In the genomic region with DNA sequence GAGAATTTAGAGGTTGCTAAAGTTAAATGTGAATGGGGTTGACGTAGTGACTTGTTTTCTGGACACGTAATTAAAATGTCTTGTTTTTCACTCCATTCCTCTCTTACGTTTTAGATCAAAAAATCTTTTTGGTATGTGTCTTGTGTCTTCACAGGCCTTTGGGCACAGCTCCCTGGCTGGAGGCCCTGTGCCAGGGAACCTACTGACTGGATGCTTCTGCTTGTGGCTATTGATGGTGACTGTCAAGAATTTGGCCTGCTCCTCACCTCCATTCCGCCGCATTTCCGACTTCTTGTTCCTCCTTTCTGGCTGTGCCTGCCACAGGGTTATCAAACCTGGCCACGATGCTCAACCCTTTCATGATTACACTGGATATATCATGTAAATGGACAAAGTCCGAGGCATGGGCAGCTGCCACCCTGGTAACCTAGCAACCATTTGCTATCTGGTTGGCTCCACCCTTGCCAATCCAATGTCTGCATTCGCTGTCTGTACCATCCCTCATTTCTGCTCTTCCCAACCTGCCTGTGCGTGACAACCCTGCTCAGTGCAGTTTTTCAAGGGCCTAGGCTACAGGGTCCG, we compare ENCODE assay signal across 18 mouse cellular contexts. TPM values are rescaled to one million over a fixed set of nuclear protein-coding genes. Genes with fewer than 3 reads are reported as not detected.
DNase-seq lines count a peak whose midpoint lies in the region; ATAC-seq lines count a peak whose summit lies in the region.
"Had no signal": no experiment of that assay in that cellular context is flagged by ENCODE, and none has a peak within 500 bp of the region (broad histone marks: within the 10 kb centered on the region; RNA-seq: fewer than 3 reads in every experiment).

No protein-coding gene starts in this region.

- no peak overlapping the region for H3K4me2 ChIP-seq in heart, embryonic 11.5 days
- no peak overlapping the region for H3K4me2 ChIP-seq in neural tube, embryonic 14.5 days (ENCODE audit: low read depth, low read length)
- H3K4me2 ChIP-seq in neural tube, embryonic 15.5 days, result no peak overlapping the region
- H3K4me2 ChIP-seq in stomach, embryonic 14.5 days (replicated peaks; ENCODE audit: low read depth, low read length), result no peak overlapping the region
- H3K4me2 ChIP-seq: forebrain, embryonic 15.5 days; heart, embryonic 15.5 days; lung, embryonic 14.5 days had no signal

- no peak overlapping the region for H3K4me3 ChIP-seq in heart, embryonic 10.5 days
- H3K4me3 ChIP-seq in heart, embryonic 11.5 days (ENCODE audit: low read depth, low read length), result no peak overlapping the region
- no peak overlapping the region for H3K4me3 ChIP-seq in neural tube, embryonic 14.5 days (ENCODE audit: low read depth, low read length)
- H3K4me3 ChIP-seq in neural tube, embryonic 15.5 days (replicated peaks), result no peak overlapping the region
- no peak overlapping the region for H3K4me3 ChIP-seq in stomach, embryonic 14.5 days (ENCODE audit: low read depth, low read length)
- H3K4me3 ChIP-seq: forebrain, embryonic 15.5 days; heart, embryonic 15.5 days; megakaryocyte, embryonic 14.5 days; myocyte had no signal

- H3K9ac ChIP-seq in heart, embryonic 11.5 days (ENCODE audit: low read depth, low read length), result no peak overlapping the region
- H3K9ac ChIP-seq in neural tube, embryonic 14.5 days (replicated peaks; ENCODE audit: low read depth, low read length), result no peak overlapping the region
- H3K9ac ChIP-seq in neural tube, embryonic 15.5 days (replicated peaks), result no peak overlapping the region
- H3K9ac ChIP-seq in stomach, embryonic 14.5 days (replicated peaks; ENCODE audit: low read depth, low read length), result no peak overlapping the region
- H3K9ac ChIP-seq: forebrain, embryonic 15.5 days; heart, embryonic 15.5 days; lung, embryonic 14.5 days had no signal

- no peak for DNase-seq in heart, embryonic 10.5 days (ENCODE audit: low spot score)
- DNase-seq in cerebellum, postnatal 36 days, result peak; percentile 57 to 64
- DNase-seq in layer of hippocampus, adult 9-10 months (ENCODE audit: low spot score), result no peak
- DNase-seq: adrenal gland, postnatal 14 days; gastrocnemius, postnatal 25 days; kidney, postnatal 10 days; lung, embryonic 14.5 days; spleen, adult 18-20 months; thymus, postnatal 14 days had no signal

- no peaks in the 10 kb centered on the region for H3K36me3 ChIP-seq in heart, embryonic 10.5 days
- no peaks in the 10 kb centered on the region for H3K36me3 ChIP-seq in heart, embryonic 11.5 days (ENCODE audit: control insufficient read depth, insufficient read depth, low read length)
- H3K36me3 ChIP-seq in neural tube, embryonic 14.5 days (ENCODE audit: control insufficient read depth, insufficient read depth, low read length), result no peaks in the 10 kb centered on the region
- no peaks in the 10 kb centered on the region for H3K36me3 ChIP-seq in neural tube, embryonic 15.5 days
- H3K36me3 ChIP-seq in stomach, embryonic 14.5 days (ENCODE audit: control insufficient read depth, insufficient read depth, low read length), result no peaks in the 10 kb centered on the region
- H3K36me3 ChIP-seq: forebrain, embryonic 15.5 days; heart, embryonic 15.5 days had no signal

- no peaks in the 10 kb centered on the region for H3K27me3 ChIP-seq in heart, embryonic 10.5 days (ENCODE audit: insufficient read depth, poor library complexity, severe bottlenecking)
- H3K27me3 ChIP-seq in heart, embryonic 11.5 days (ENCODE audit: control insufficient read depth, insufficient read depth, low read length), result no peaks in the 10 kb centered on the region
- H3K27me3 ChIP-seq in neural tube, embryonic 14.5 days (ENCODE audit: control insufficient read depth, insufficient read depth, low read length), result no peaks in the 10 kb centered on the region
- H3K27me3 ChIP-seq in neural tube, embryonic 15.5 days (replicated peaks), result no peaks in the 10 kb centered on the region
- H3K27me3 ChIP-seq in stomach, embryonic 14.5 days (ENCODE audit: control insufficient read depth, insufficient read depth, low read length), result no peaks in the 10 kb centered on the region
- H3K27me3 ChIP-seq: forebrain, embryonic 15.5 days; heart, embryonic 15.5 days; megakaryocyte, embryonic 14.5 days had no signal

- no peak for ATAC-seq in heart, embryonic 11.5 days (replicated peaks; ENCODE audit: insufficient number of reproducible peaks, low FRiP score, low TSS enrichment)
- ATAC-seq in neural tube, embryonic 14.5 days (ENCODE audit: low read depth), result 0 out of 2 replicates have a peak, but pooled peaks have one; percentile 24
- ATAC-seq in neural tube, embryonic 15.5 days (ENCODE audit: low FRiP score), result no peak; the same call in 1 of the 2 replicates
- peak; percentile 33; the same call in 1 of the 2 replicates for ATAC-seq in stomach, embryonic 14.5 days (ENCODE audit: insufficient number of reproducible peaks, insufficient read depth, low FRiP score, low read depth)
- no peak for ATAC-seq in megakaryocyte, adult 5-6 weeks (ENCODE audit: poor library complexity, severe bottlenecking)
- ATAC-seq: forebrain, embryonic 15.5 days had no signal

- WGBS in heart, embryonic 10.5 days, result 78% methylated on average over 11 of the region's 11 CpGs
- WGBS in heart, embryonic 11.5 days (ENCODE audit: insufficient replicate concordance), result 78% methylated on average over 11 of the region's 11 CpGs
- 72% methylated on average over 11 of the region's 11 CpGs for WGBS in neural tube, embryonic 14.5 days
- WGBS in neural tube, embryonic 15.5 days, result 70% methylated on average over 11 of the region's 11 CpGs
- 72% methylated on average over 11 of the region's 11 CpGs for WGBS in stomach, embryonic 14.5 days

- H3K9me3 ChIP-seq in heart, embryonic 10.5 days, result no peaks in the 10 kb centered on the region
- H3K9me3 ChIP-seq in heart, embryonic 11.5 days (replicated peaks; ENCODE audit: control insufficient read depth, low read length), result no peaks in the 10 kb centered on the region
- no peaks in the 10 kb centered on the region for H3K9me3 ChIP-seq in neural tube, embryonic 14.5 days (ENCODE audit: control insufficient read depth, low read length)
- H3K9me3 ChIP-seq in neural tube, embryonic 15.5 days (replicated peaks), result no peaks in the 10 kb centered on the region
- no peaks in the 10 kb centered on the region for H3K9me3 ChIP-seq in stomach, embryonic 14.5 days (ENCODE audit: control insufficient read depth, low read depth, low read length)
- H3K9me3 ChIP-seq: forebrain, embryonic 15.5 days; heart, embryonic 15.5 days; megakaryocyte, embryonic 14.5 days had no signal

- peaks cover 33% of the 10 kb centered on the region for H3K4me1 ChIP-seq in heart, embryonic 10.5 days
- H3K4me1 ChIP-seq in heart, embryonic 11.5 days (ENCODE audit: control insufficient read depth, insufficient read depth, low read length), result no peaks in the 10 kb centered on the region; the same call in 1 of the 2 replicates
- H3K4me1 ChIP-seq in neural tube, embryonic 14.5 days (ENCODE audit: control insufficient read depth, insufficient read depth, low read length), result no peaks in the 10 kb centered on the region
- H3K4me1 ChIP-seq in neural tube, embryonic 15.5 days, result peaks cover 11% of the 10 kb centered on the region; the same call in 1 of the 2 replicates
- peaks cover 13% of the 10 kb centered on the region for H3K4me1 ChIP-seq in stomach, embryonic 14.5 days (ENCODE audit: control insufficient read depth, insufficient read depth, low read length)
- H3K4me1 ChIP-seq: forebrain, embryonic 15.5 days had no signal

- H3K27ac ChIP-seq in heart, embryonic 10.5 days, result 0 out of 2 replicates have a peak overlapping the region, but pooled peaks have one; percentile 56
- H3K27ac ChIP-seq in heart, embryonic 11.5 days (ENCODE audit: low read depth, low read length), result no peak overlapping the region
- no peak overlapping the region for H3K27ac ChIP-seq in neural tube, embryonic 14.5 days (ENCODE audit: low read depth, low read length)
- H3K27ac ChIP-seq in neural tube, embryonic 15.5 days (replicated peaks), result no peak overlapping the region
- H3K27ac ChIP-seq in stomach, embryonic 14.5 days (ENCODE audit: low read length), result no peak overlapping the region
- H3K27ac ChIP-seq: forebrain, embryonic 15.5 days; heart, embryonic 15.5 days had no signal

RNA-seq across cellular contexts. Expression of gene Lactb, which starts 30.0 kb away (rescaled TPM):
- polyA plus RNA-seq in heart, embryonic 10.5 days (2016; fragmentation: Nextera tagmentation; extraction: Ambion mirVana), result 10.1 and 11.4 TPM in 2 replicates
- 12.2 and 12.3 TPM in 2 replicates for polyA plus RNA-seq in heart, embryonic 11.5 days (2014; fragmentation: Nextera tagmentation; extraction: Ambion mirVana)
- 15.0 and 19.0 TPM in 2 replicates for polyA plus RNA-seq in neural tube, embryonic 14.5 days (2014; fragmentation: Nextera tagmentation; extraction: Ambion mirVana)
- 12.4 and 12.7 TPM in 2 replicates for polyA plus RNA-seq in neural tube, embryonic 15.5 days (2015; fragmentation: Nextera tagmentation; extraction: Ambion mirVana)
- 11.7 and 12.4 TPM in 2 replicates for polyA plus RNA-seq in stomach, embryonic 14.5 days (2014; fragmentation: Nextera tagmentation; extraction: Ambion mirVana)
- total RNA-seq in megakaryocyte, adult 5-6 weeks (2015), result 52.5 and 58.1 TPM in 2 replicates
- total RNA-seq in megakaryocyte, adult 5-6 weeks (2017), result 40.7 and 44.6 TPM in 2 replicates

RNA-seq across cellular contexts. Expression of gene Tpm1, which starts 44.0 kb away (rescaled TPM):
- polyA plus RNA-seq in heart, embryonic 10.5 days (2016; fragmentation: Nextera tagmentation; extraction: Ambion mirVana), result 2,990 and 4,096 TPM in 2 replicates
- polyA plus RNA-seq in heart, embryonic 11.5 days (2014; fragmentation: Nextera tagmentation; extraction: Ambion mirVana), result 4,955 and 5,093 TPM in 2 replicates
- polyA plus RNA-seq in neural tube, embryonic 14.5 days (2014; fragmentation: Nextera tagmentation; extraction: Ambion mirVana), result 139 and 205 TPM in 2 replicates
- polyA plus RNA-seq in neural tube, embryonic 15.5 days (2015; fragmentation: Nextera tagmentation; extraction: Ambion mirVana), result 230 and 300 TPM in 2 replicates
- 1,242 and 1,294 TPM in 2 replicates for polyA plus RNA-seq in stomach, embryonic 14.5 days (2014; fragmentation: Nextera tagmentation; extraction: Ambion mirVana)
- 27.3 and 27.9 TPM in 2 replicates for total RNA-seq in megakaryocyte, adult 5-6 weeks (2015)
- total RNA-seq in megakaryocyte, adult 5-6 weeks (2017), result 34.1 and 39.8 TPM in 2 replicates

RNA-seq across cellular contexts. Expression of gene Rps27l, which starts 59.4 kb away (rescaled TPM):
- polyA plus RNA-seq in heart, embryonic 10.5 days (2016; fragmentation: Nextera tagmentation; extraction: Ambion mirVana), result 626 and 705 TPM in 2 replicates
- polyA plus RNA-seq in heart, embryonic 11.5 days (2014; fragmentation: Nextera tagmentation; extraction: Ambion mirVana), result 614 and 628 TPM in 2 replicates
- 188 and 216 TPM in 2 replicates for polyA plus RNA-seq in neural tube, embryonic 14.5 days (2014; fragmentation: Nextera tagmentation; extraction: Ambion mirVana)
- 234 and 310 TPM in 2 replicates for polyA plus RNA-seq in neural tube, embryonic 15.5 days (2015; fragmentation: Nextera tagmentation; extraction: Ambion mirVana)
- 688 and 708 TPM in 2 replicates for polyA plus RNA-seq in stomach, embryonic 14.5 days (2014; fragmentation: Nextera tagmentation; extraction: Ambion mirVana)
- total RNA-seq in megakaryocyte, adult 5-6 weeks (2015), result 368 and 391 TPM in 2 replicates
- total RNA-seq in megakaryocyte, adult 5-6 weeks (2017), result 149 and 154 TPM in 2 replicates

Comparison
In these comparisons a context has a peak if more than half of its experiments do, and no peak if none do; other contexts are left out.
1. ATAC-seq: peak in neural tube, embryonic 14.5 days (single experiment) and stomach, embryonic 14.5 days (single experiment); none in heart, embryonic 11.5 days (single experiment), neural tube, embryonic 15.5 days (single experiment) and megakaryocyte, adult 5-6 weeks (single experiment).
2. DNase-seq: peak in cerebellum, postnatal 36 days (2 of 2); none in heart, embryonic 10.5 days (single experiment) and layer of hippocampus, adult 9-10 months (single experiment).